Mouse (Mus musculus) ES-E14 (cell line): ENCODE measurements around the gene Lbhd1.
A peak's percentile ranks its signal among the peaks of the same experiment; 100 is the strongest.

ENCODE experiments used
- CHD2 ChIP-seq: IDR thresholded peaks from 2 replicates; pipeline ENCODE4 v1.6.1; 2014; ENCODE audit warnings: mild to moderate bottlenecking, low read depth, low read length, inconsistent platforms
- MAFK ChIP-seq: IDR thresholded peaks from 2 replicates; pipeline ENCODE4 v1.6.1; 2014; ENCODE audit warnings: mild to moderate bottlenecking, low read depth, low read length, inconsistent platforms; ENCODE audit not compliant: insufficient read depth
- ZNF384 ChIP-seq: IDR thresholded peaks from 2 replicates; pipeline ENCODE4 v1.6.1; 2012; ENCODE audit warnings: low read depth, low read length, inconsistent platforms

DNA sequence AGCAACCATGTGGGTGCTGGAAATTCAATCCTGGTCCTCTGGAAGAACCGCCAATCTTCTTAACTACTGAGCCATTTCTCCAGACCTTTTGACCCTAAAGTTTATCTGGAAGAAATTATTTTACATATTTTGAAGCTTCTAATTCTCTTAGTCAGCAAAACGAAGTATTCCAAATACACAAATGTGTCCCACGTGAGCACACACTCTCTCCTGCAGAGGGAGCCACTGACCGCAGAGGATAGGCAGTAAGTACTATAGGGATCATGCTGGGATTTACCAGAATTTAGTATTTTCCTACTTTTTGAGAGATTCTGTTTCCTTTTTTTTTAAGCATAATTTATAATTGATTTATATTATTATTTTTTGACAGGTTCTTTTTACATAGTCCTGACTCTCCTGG lies 25.8 kb upstream of the Lbhd1 start:
- TF ChIP-seq MAFK (peak; percentile 97), CHD2 (no peak), ZNF384 (no peak)
